Mouse (Mus musculus) kidney, postnatal 0 days (tissue): ENCODE data around the gene Ankrd9. TPM values are rescaled to one million over a fixed set of nuclear protein-coding genes. Genes with fewer than 3 reads are reported as not detected.
A peak's percentile ranks its signal among the peaks of the same experiment; 100 is the strongest.

ENCODE experiments used
- ATAC-seq: fragments of 200-750 bp; cut with Nextera tagmentation; replicated peaks from 2 replicates; pipeline ENCODE4 v1.8.0; 2017; ENCODE audit warnings: low read depth, moderate number of reproducible peaks, moderate TSS enrichment, moderate library complexity; ENCODE audit not compliant: low FRiP score
- DNase-seq: peaks from one replicate; pipeline ENCODE4 v3.0.0-alpha.2; 2016; ENCODE audit warnings: low spot score
- H3K27ac ChIP-seq: fragments of 300-500 bp; sonication (generic); 2 replicates; pipeline ENCODE4 v1.5.1; 2014; ENCODE audit warnings: mild to moderate bottlenecking
- H3K27me3 ChIP-seq: fragments of 300-500 bp; sonication (generic); 2 replicates; pipeline ENCODE4 v1.6.1; 2014; ENCODE audit warnings: low read length, mixed read lengths; ENCODE audit not compliant: insufficient read depth
- H3K36me3 ChIP-seq: fragments of 300-500 bp; sonication (generic); 2 replicates; pipeline ENCODE4 v1.6.1; 2014; ENCODE audit warnings: low read length, mixed read lengths; ENCODE audit not compliant: insufficient read depth
- H3K4me1 ChIP-seq: fragments of 300-500 bp; sonication (generic); replicated peaks from 2 replicates; pipeline ENCODE4 v1.6.1; 2014; ENCODE audit warnings: antibody characterized with exemption, low read length, mixed read lengths; ENCODE audit not compliant: insufficient read depth
- H3K4me2 ChIP-seq: fragments of 300-500 bp; sonication (generic); 2 replicates; pipeline ENCODE4 v1.6.1; 2014; ENCODE audit warnings: mild to moderate bottlenecking, low read length, moderate library complexity, mixed read lengths
- H3K4me3 ChIP-seq: fragments of 300-500 bp; sonication (generic); replicated peaks from 2 replicates; pipeline ENCODE4 v1.5.1; 2014; ENCODE audit warnings: low read depth, low read length
- H3K9ac ChIP-seq: fragments of 300-500 bp; sonication (generic); 2 replicates; pipeline ENCODE4 v1.6.1; 2014; ENCODE audit warnings: low read depth, low read length
- H3K9me3 ChIP-seq: fragments of 300-500 bp; sonication (generic); replicated peaks from 2 replicates; pipeline ENCODE4 v1.6.1; 2016; ENCODE audit warnings: low read length, inconsistent platforms, mixed read lengths
- CTCF ChIP-seq: IDR thresholded peaks from 2 replicates; pipeline ENCODE4 v1.5.1; 2016; ENCODE audit warnings: antibody characterized with exemption, low read depth, mild to moderate bottlenecking, moderate library complexity
- WGBS: fragments of 180-500 bp; shearing (Covaris S2); extraction: QIAGEN DNeasy Blood & Tissue Kit; methylation state at CpG from one replicate; pipeline ENCODE4 v1.1.7; 2014; 5-methylcytosine and 5-hydroxymethylcytosine counted together
- polyA plus RNA-seq: library from polyadenylated mRNA; unstranded; fragments of >200 nt; fragmentation: Nextera tagmentation; extraction: Ambion mirVana; gene quantifications from 2 replicates; pipeline ENCODE4 v1.2.1, GENCODE M21; 2015

The Ankrd9 gene
- polyA plus RNA-seq, 1 experiment from 2014 or later = 19.5 TPM

DNA sequence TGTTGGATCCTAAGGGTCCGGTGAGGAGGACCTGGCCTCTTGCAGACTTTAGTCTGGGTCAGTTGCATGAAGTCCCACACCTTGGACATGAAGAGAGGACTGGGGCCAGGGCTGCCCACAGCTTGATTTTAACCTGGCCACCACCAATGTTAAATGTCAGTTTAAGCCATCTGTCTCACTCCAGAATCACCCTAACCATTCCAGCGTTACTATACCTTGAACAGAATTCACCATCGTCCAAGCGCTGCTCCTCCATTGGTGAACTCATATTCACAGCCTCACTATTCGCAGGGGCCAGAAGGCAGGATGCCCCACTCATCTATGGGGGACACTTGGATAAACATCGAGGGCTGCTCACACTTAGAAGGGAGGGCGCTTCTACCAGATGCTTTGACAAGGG lies 22.1 kb upstream of the Ankrd9 start:
- no peaks in the 10 kb centered on the region for H3K27me3 ChIP-seq
- H3K4me2 ChIP-seq = no peak overlapping the region
- H3K9ac ChIP-seq = no peak overlapping the region
- TF ChIP-seq CTCF = no peak
- no peaks in the 10 kb centered on the region for H3K4me1 ChIP-seq
- no peak overlapping the region for H3K4me3 ChIP-seq
- DNase-seq (no peak), ATAC-seq (no peak)
- WGBS = 91% methylated on average over 7 of the region's 7 CpGs
- H3K27ac ChIP-seq = no peak overlapping the region
- H3K36me3 ChIP-seq = no peaks in the 10 kb centered on the region
- H3K9me3 ChIP-seq = no peaks in the 10 kb centered on the region

DNA sequence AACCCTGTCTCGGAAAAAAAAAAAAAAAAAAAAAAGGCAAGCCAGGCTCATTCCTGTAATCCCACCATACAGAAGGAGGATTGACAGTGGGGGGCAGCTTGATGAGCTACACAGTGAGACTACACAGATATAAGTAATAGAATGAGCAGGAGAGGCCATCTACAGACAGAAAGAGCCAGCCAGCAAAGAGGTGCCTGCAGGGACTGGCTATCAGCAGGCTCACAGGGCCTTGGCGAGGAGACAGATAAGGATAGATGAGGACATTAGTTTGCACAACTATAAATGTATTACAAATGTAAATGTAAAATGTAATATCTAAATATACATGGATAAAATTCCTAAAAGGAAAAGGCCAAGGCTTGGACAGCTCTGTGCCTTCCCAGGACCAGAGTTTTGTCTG lies 21.0 kb upstream of the Ankrd9 start:
- Histone ChIP-seq H3K4me1 (no peaks in the 10 kb centered on the region), H3K9ac (no peak overlapping the region), H3K27me3 (no peaks in the 10 kb centered on the region), H3K27ac (no peak overlapping the region), H3K9me3 (no peaks in the 10 kb centered on the region), H3K36me3 (no peaks in the 10 kb centered on the region), H3K4me3 (no peak overlapping the region), H3K4me2 (no peak overlapping the region)
- 91% methylated on average over 2 of the region's 2 CpGs for WGBS
- no peak for ATAC-seq
- DNase-seq = no peak
- no peak for TF ChIP-seq CTCF

GRCm38 (mm10) chr12:110998092-110998491 lies 19.3 kb upstream of the Ankrd9 start:
- H3K9me3 ChIP-seq = no peaks in the 10 kb centered on the region
- H3K4me2 ChIP-seq = no peak overlapping the region
- H3K27me3 ChIP-seq = no peaks in the 10 kb centered on the region
- WGBS = 99% methylated on average over 11 of the region's 11 CpGs
- no peaks in the 10 kb centered on the region for H3K4me1 ChIP-seq
- H3K4me3 ChIP-seq = no peak overlapping the region
- DNase-seq (no peak), ATAC-seq (no peak)
- H3K36me3 ChIP-seq = no peaks in the 10 kb centered on the region
- H3K9ac ChIP-seq = no peak overlapping the region
- H3K27ac ChIP-seq = no peak overlapping the region
- no peak for TF ChIP-seq CTCF

DNA sequence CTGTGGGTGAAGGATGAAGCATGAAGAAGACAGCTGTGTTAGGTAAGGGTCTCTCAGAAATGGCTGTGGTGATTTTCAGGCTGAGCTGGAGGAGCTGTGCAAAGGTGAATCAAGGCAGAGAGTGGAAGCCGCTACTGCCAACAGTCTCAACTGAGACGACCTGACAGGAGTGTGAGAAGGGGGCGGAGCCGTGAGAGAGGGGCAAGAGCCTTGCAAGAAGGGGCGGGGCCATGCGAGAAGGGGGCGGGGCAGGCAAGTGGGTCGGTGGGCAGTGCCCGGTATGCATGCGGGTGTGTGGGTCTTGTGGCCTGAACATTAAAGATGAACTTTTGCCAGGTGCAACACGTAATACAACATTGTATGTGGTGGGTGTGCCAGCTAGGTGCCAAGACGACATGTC lies 15.8 kb upstream of the Ankrd9 start:
- no peak overlapping the region for H3K9ac ChIP-seq
- H3K27me3 ChIP-seq = no peaks in the 10 kb centered on the region
- no peak for TF ChIP-seq CTCF
- H3K27ac ChIP-seq = no peak overlapping the region
- 40% methylated on average over 12 of the region's 12 CpGs for WGBS
- no peak for ATAC-seq
- no peaks in the 10 kb centered on the region for H3K9me3 ChIP-seq
- no peaks in the 10 kb centered on the region for H3K36me3 ChIP-seq
- no peak overlapping the region for H3K4me2 ChIP-seq
- DNase-seq = no peak
- no peak overlapping the region for H3K4me3 ChIP-seq
- no peaks in the 10 kb centered on the region for H3K4me1 ChIP-seq

GRCm38 (mm10) chr12:110993226-110993625 lies 14.4 kb upstream of the Ankrd9 start:
- Histone ChIP-seq H3K27ac (no peak overlapping the region; the same call in 1 of the 2 replicates), H3K9ac (no peak overlapping the region), H3K27me3 (no peaks in the 10 kb centered on the region), H3K4me1 (no peaks in the 10 kb centered on the region), H3K9me3 (no peaks in the 10 kb centered on the region), H3K36me3 (no peaks in the 10 kb centered on the region), H3K4me3 (no peak overlapping the region), H3K4me2 (no peak overlapping the region)
- no peak for TF ChIP-seq CTCF
- DNase-seq (no peak), ATAC-seq (no peak)
- WGBS = 79% methylated on average over 3 of the region's 3 CpGs

GRCm38 (mm10) chr12:110992771-110993170 lies 13.9 kb upstream of the Ankrd9 start:
- no peaks in the 10 kb centered on the region for H3K27me3 ChIP-seq
- no peak for TF ChIP-seq CTCF
- H3K4me2 ChIP-seq = peak overlapping the region; percentile 76
- 74% methylated on average over 12 of the region's 12 CpGs for WGBS
- H3K9me3 ChIP-seq = no peaks in the 10 kb centered on the region
- ATAC-seq (no peak), DNase-seq (no peak)
- H3K9ac ChIP-seq = peak overlapping the region; percentile 61; the same call in 1 of the 2 replicates
- H3K4me1 ChIP-seq = no peaks in the 10 kb centered on the region
- H3K27ac ChIP-seq = peak overlapping the region; percentile 87
- H3K36me3 ChIP-seq = no peaks in the 10 kb centered on the region
- peak overlapping the region; percentile 43; the same call in 1 of the 2 replicates for H3K4me3 ChIP-seq

- WGBS = 0% methylated on average over 23 of the region's 24 CpGs
- peak; percentile 99 for TF ChIP-seq CTCF
- ATAC-seq = peak; percentile 90
Measured at GRCm38 (mm10) chr12:110992128-110992553, 13.3 kb upstream of the Ankrd9 start.

More at GRCm38 (mm10) chr12:110992128-110992553, 13.3 kb upstream of the Ankrd9 start:
- H3K27me3 ChIP-seq = no peaks in the 10 kb centered on the region
- H3K4me3 ChIP-seq = peak overlapping the region; percentile 43
- H3K9me3 ChIP-seq = no peaks in the 10 kb centered on the region
- H3K4me2 ChIP-seq = peak overlapping the region; percentile 76
- H3K4me1 ChIP-seq = no peaks in the 10 kb centered on the region
- peak overlapping the region; percentile 87 for H3K27ac ChIP-seq
- peak overlapping the region; percentile 61 for H3K9ac ChIP-seq
- DNase-seq = peak; percentile 94
- no peaks in the 10 kb centered on the region for H3K36me3 ChIP-seq
